Mouse (Mus musculus): ENCODE results near the gene Slc47a2.

DNA sequence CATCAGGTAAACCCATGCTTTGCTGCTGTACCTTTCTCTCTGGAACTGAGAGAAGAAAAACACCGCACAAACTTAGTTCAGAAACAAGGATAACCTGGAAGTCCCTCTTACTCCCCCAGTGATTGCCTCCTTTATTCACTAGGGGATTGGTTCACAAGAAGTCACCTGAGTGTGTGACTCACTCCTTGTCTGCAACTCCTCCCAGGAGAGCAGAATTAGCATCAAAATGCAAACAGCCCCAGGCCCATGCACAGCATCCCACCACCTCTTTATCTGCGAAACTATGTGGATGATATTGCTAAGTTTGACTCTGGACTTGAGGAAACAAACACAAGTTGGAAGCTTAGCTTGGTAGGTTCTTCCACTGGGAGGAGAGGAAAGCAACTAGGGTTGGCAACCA, 45.3 kb downstream of the Slc47a2 start:
- no peak for TF ChIP-seq CTCF (IDR thresholded peaks at IDR 0.05; ENCODE audit: control insufficient read depth, insufficient read depth, low read length)
- TF ChIP-seq POLR2A (IDR thresholded peaks at IDR 0.05; ENCODE audit: borderline replicate concordance, control insufficient read depth, low read depth, low read length): no peak
